14 mouse cellular contexts compared by ENCODE assay signal in genomic region chr19:47248906-47249568, GRCm38 (mm10).
DNase-seq lines count a peak whose midpoint lies in the region; ATAC-seq lines count a peak whose summit lies in the region.
"Had no signal": no experiment of that assay in that cellular context is flagged by ENCODE, and none has a peak within 500 bp of the region (broad histone marks: within the 10 kb centered on the region; RNA-seq: fewer than 3 reads in every experiment).

No protein-coding gene starts in this region.

- ATAC-seq in midbrain, embryonic 16.5 days, result no peak
- peak; percentile 20; the same call in 1 of the 2 replicates for ATAC-seq in kidney, embryonic 14.5 days (ENCODE audit: low FRiP score, low TSS enrichment)
- ATAC-seq in stomach, embryonic 16.5 days (ENCODE audit: insufficient read depth, low FRiP score), result no peak
- ATAC-seq: inflammation-experienced regulatory T-cells, adult 6 months had no signal

- 75% methylated on average over 16 of the region's 16 CpGs for WGBS in midbrain, embryonic 10.5 days
- WGBS in midbrain, embryonic 16.5 days, result 71% methylated on average over 16 of the region's 16 CpGs
- 54% methylated on average over 16 of the region's 16 CpGs for WGBS in kidney, embryonic 14.5 days
- WGBS in stomach, embryonic 16.5 days, result 56% methylated on average over 16 of the region's 16 CpGs

- H3K36me3 ChIP-seq in midbrain, embryonic 10.5 days, result no peaks in the 10 kb centered on the region
- H3K36me3 ChIP-seq in midbrain, embryonic 16.5 days (ENCODE audit: control insufficient read depth, insufficient read depth, low read length), result no peaks in the 10 kb centered on the region
- no peaks in the 10 kb centered on the region for H3K36me3 ChIP-seq in kidney, embryonic 14.5 days (ENCODE audit: control insufficient read depth, insufficient read depth, low read length)
- H3K36me3 ChIP-seq in stomach, embryonic 16.5 days (ENCODE audit: control insufficient read depth, insufficient read depth, low read length), result no peaks in the 10 kb centered on the region
- H3K36me3 ChIP-seq: neural tube, embryonic 12.5 days had no signal

- no peak overlapping the region for H3K9ac ChIP-seq in midbrain, embryonic 16.5 days (ENCODE audit: low read depth, low read length)
- no peak overlapping the region for H3K9ac ChIP-seq in kidney, embryonic 14.5 days (ENCODE audit: low read depth, low read length)
- H3K9ac ChIP-seq in stomach, embryonic 16.5 days (ENCODE audit: low read length), result peak overlapping the region; percentile 37; the same call in 1 of the 2 replicates
- H3K9ac ChIP-seq: neural tube, embryonic 12.5 days had no signal

- peak; percentile 53 to 57 for DNase-seq in cerebellum, adult 18-20 months
- DNase-seq in cerebellum, postnatal 25 days, result no peak
- no peak for DNase-seq in midbrain, embryonic 10.5 days (ENCODE audit: low spot score)
- no peak for DNase-seq in layer of hippocampus, postnatal 36 days
- DNase-seq in left cerebral cortex, postnatal 25 days (ENCODE audit: low spot score in 2 of 2), result no peak
- DNase-seq: adrenal gland, postnatal 36 days; left cerebral cortex, postnatal 4 days; lung, postnatal 4 days; spleen, adult 18-20 months had no signal

- H3K27me3 ChIP-seq in midbrain, embryonic 10.5 days (ENCODE audit: low read depth, poor library complexity, severe bottlenecking), result peaks cover 54% of the 10 kb centered on the region
- peaks cover 32% of the 10 kb centered on the region for H3K27me3 ChIP-seq in midbrain, embryonic 16.5 days (ENCODE audit: control insufficient read depth, insufficient read depth, low read depth, low read length)
- peaks cover 25% of the 10 kb centered on the region for H3K27me3 ChIP-seq in kidney, embryonic 14.5 days (ENCODE audit: control insufficient read depth, insufficient read depth, low read length)
- H3K27me3 ChIP-seq in stomach, embryonic 16.5 days (ENCODE audit: control insufficient read depth, insufficient read depth, low read length), result peaks cover 26% of the 10 kb centered on the region

- no peaks in the 10 kb centered on the region for H3K9me3 ChIP-seq in midbrain, embryonic 10.5 days (replicated peaks)
- H3K9me3 ChIP-seq in midbrain, embryonic 16.5 days (replicated peaks; ENCODE audit: control insufficient read depth, low read length, poor library complexity, severe bottlenecking), result no peaks in the 10 kb centered on the region
- peaks cover 5% of the 10 kb centered on the region; the same call in 1 of the 2 replicates for H3K9me3 ChIP-seq in kidney, embryonic 14.5 days (ENCODE audit: control insufficient read depth, low read length)
- no peaks in the 10 kb centered on the region for H3K9me3 ChIP-seq in stomach, embryonic 16.5 days (replicated peaks; ENCODE audit: control insufficient read depth, low read length)
- H3K9me3 ChIP-seq: neural tube, embryonic 12.5 days had no signal

- H3K4me2 ChIP-seq in midbrain, embryonic 16.5 days (ENCODE audit: low read length), result no peak overlapping the region
- H3K4me2 ChIP-seq in kidney, embryonic 14.5 days (replicated peaks; ENCODE audit: low read depth, low read length), result no peak overlapping the region
- H3K4me2 ChIP-seq in stomach, embryonic 16.5 days (ENCODE audit: low read depth, low read length), result no peak overlapping the region
- H3K4me2 ChIP-seq: neural tube, embryonic 12.5 days had no signal

- 0 out of 2 replicates have a peak overlapping the region, but pooled peaks have one; percentile 18 for H3K27ac ChIP-seq in midbrain, embryonic 10.5 days (replicated peaks)
- H3K27ac ChIP-seq in midbrain, embryonic 16.5 days (ENCODE audit: low read length), result no peak overlapping the region
- no peak overlapping the region for H3K27ac ChIP-seq in kidney, embryonic 14.5 days (ENCODE audit: low read depth, low read length)
- no peak overlapping the region for H3K27ac ChIP-seq in stomach, embryonic 16.5 days (ENCODE audit: low read length)
- H3K27ac ChIP-seq: neural tube, embryonic 12.5 days had no signal

- H3K4me3 ChIP-seq in midbrain, embryonic 10.5 days, result no peak overlapping the region
- H3K4me3 ChIP-seq in midbrain, embryonic 16.5 days (ENCODE audit: low read depth, low read length), result no peak overlapping the region
- no peak overlapping the region for H3K4me3 ChIP-seq in kidney, embryonic 14.5 days (ENCODE audit: low read length)
- H3K4me3 ChIP-seq in stomach, embryonic 16.5 days (replicated peaks; ENCODE audit: low read length), result no peak overlapping the region
- H3K4me3 ChIP-seq: neural tube, embryonic 12.5 days had no signal

- peaks cover 33% of the 10 kb centered on the region for H3K4me1 ChIP-seq in midbrain, embryonic 10.5 days
- 0 out of 2 replicates have a peak, but pooled peaks cover 2% of the 10 kb centered on the region for H3K4me1 ChIP-seq in midbrain, embryonic 16.5 days (ENCODE audit: control insufficient read depth, insufficient read depth, low read length)
- H3K4me1 ChIP-seq in kidney, embryonic 14.5 days (ENCODE audit: control insufficient read depth, insufficient read depth, low read length), result peaks cover 10% of the 10 kb centered on the region; the same call in 1 of the 2 replicates
- H3K4me1 ChIP-seq in stomach, embryonic 16.5 days (ENCODE audit: control insufficient read depth, insufficient read depth, low read length), result peaks cover 24% of the 10 kb centered on the region

- intact Hi-C loops in left cerebral cortex, postnatal 25 days (cut with DNase I), result no loop called here

Comparison
In these comparisons a context has a peak if more than half of its experiments do, and no peak if none do; other contexts are left out.
1. DNase-seq: peak in cerebellum, adult 18-20 months (2 of 2); none in cerebellum, postnatal 25 days (0 of 2), midbrain, embryonic 10.5 days (single experiment), layer of hippocampus, postnatal 36 days (0 of 2) and left cerebral cortex, postnatal 25 days (0 of 2).